Mouse (Mus musculus) limb, embryonic 10.5 days (tissue): ENCODE results near the gene Cfap20. TPM values are rescaled to one million over a fixed set of nuclear protein-coding genes. Genes with fewer than 3 reads are reported as not detected.

Source experiments
- DNase-seq: peaks from one replicate; pipeline ENCODE4 v3.0.0-alpha.2; 2017; ENCODE audit warnings: low spot score
- H3K27ac ChIP-seq: fragments of 300-500 bp; sonication (generic); 2 replicates; pipeline ENCODE4 v1.5.1; 2016; ENCODE audit warnings: mild to moderate bottlenecking
- H3K27me3 ChIP-seq: fragments of 300-500 bp; sonication (generic); 2 replicates; pipeline ENCODE4 v1.6.1; 2016; ENCODE audit warnings: low read depth, mild to moderate bottlenecking; ENCODE audit not compliant: poor library complexity, severe bottlenecking
- H3K36me3 ChIP-seq: fragments of 300-500 bp; sonication (generic); 2 replicates; pipeline ENCODE4 v1.6.1; 2016; ENCODE audit warnings: mild to moderate bottlenecking, moderate library complexity
- H3K4me1 ChIP-seq: fragments of 300-500 bp; sonication (generic); 2 replicates; pipeline ENCODE4 v1.6.1; 2016
- H3K4me3 ChIP-seq: fragments of 300-500 bp; sonication (generic); 2 replicates; pipeline ENCODE4 v1.5.1; 2016; ENCODE audit warnings: mild to moderate bottlenecking, moderate library complexity
- H3K9me3 ChIP-seq: fragments of 300-500 bp; sonication (generic); replicated peaks from 2 replicates; pipeline ENCODE4 v1.6.1; 2016; ENCODE audit warnings: mild to moderate bottlenecking
- WGBS: fragments of 180-500 bp; shearing (Covaris S2); methylation state at CpG from one replicate; pipeline ENCODE4 v1.1.7; 2016; 5-methylcytosine and 5-hydroxymethylcytosine counted together
- polyA plus RNA-seq: library from polyadenylated mRNA; unstranded; fragments of >200 nt; fragmentation: Nextera tagmentation; extraction: Ambion mirVana; gene quantifications from 2 replicates; pipeline ENCODE4 v1.2.1, GENCODE M21; 2016

Cfap20 gene
- polyA plus RNA-seq, 1 experiment from 2014 or later, result 143 TPM

DNA sequence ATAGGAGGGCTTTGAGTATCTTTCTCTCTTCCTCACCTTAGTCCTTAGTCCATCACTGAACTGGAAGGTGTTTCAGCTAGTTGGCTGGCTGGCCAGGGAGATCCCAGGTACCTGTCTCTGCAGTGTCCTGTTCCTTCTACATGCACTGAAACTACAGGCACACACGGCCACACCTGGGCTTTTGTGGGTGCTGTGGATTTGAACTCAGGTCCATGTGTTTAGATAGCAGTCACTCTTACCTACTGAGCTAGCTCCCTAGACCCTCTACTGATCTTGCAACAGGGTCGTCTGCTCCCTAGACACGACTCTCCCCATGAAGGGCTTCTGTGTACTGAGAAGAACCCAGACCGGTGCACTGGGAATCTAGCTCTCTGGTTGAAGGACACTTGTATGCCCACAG, 57.6 kb downstream of the Cfap20 start:
- no peaks in the 10 kb centered on the region for H3K9me3 ChIP-seq
- H3K36me3 ChIP-seq, result peaks cover 11% of the 10 kb centered on the region
- peaks cover 26% of the 10 kb centered on the region for H3K4me1 ChIP-seq
- peak overlapping the region; percentile 30; the same call in 1 of the 2 replicates for H3K27ac ChIP-seq
- DNase-seq, result no peak
- no peak overlapping the region for H3K4me3 ChIP-seq
- 80% methylated on average over 4 of the region's 4 CpGs for WGBS
- no peaks in the 10 kb centered on the region for H3K27me3 ChIP-seq

- Histone ChIP-seq H3K9me3 (no peaks in the 10 kb centered on the region), H3K27me3 (no peaks in the 10 kb centered on the region), H3K4me3 (no peak overlapping the region), H3K4me1 (peaks cover 26% of the 10 kb centered on the region), H3K27ac (0 out of 2 replicates have a peak overlapping the region, but pooled peaks have one; percentile 4), H3K36me3 (peaks cover 16% of the 10 kb centered on the region)
- no peak for DNase-seq
- WGBS, result 83% methylated on average over 12 of the region's 12 CpGs
These were observed 58.2 kb downstream of the Cfap20 start for GRCm38 (mm10) chr8:95376309-95376999.

GRCm38 (mm10) chr8:95375374-95375930, 59.2 kb downstream of the Cfap20 start:
- no peak overlapping the region for H3K4me3 ChIP-seq
- H3K9me3 ChIP-seq, result no peaks in the 10 kb centered on the region
- no peak overlapping the region for H3K27ac ChIP-seq
- H3K4me1 ChIP-seq, result peaks cover 26% of the 10 kb centered on the region
- DNase-seq, result no peak
- peaks cover 22% of the 10 kb centered on the region for H3K36me3 ChIP-seq
- H3K27me3 ChIP-seq, result no peaks in the 10 kb centered on the region
- 86% methylated on average over 7 of the region's 7 CpGs for WGBS

DNA sequence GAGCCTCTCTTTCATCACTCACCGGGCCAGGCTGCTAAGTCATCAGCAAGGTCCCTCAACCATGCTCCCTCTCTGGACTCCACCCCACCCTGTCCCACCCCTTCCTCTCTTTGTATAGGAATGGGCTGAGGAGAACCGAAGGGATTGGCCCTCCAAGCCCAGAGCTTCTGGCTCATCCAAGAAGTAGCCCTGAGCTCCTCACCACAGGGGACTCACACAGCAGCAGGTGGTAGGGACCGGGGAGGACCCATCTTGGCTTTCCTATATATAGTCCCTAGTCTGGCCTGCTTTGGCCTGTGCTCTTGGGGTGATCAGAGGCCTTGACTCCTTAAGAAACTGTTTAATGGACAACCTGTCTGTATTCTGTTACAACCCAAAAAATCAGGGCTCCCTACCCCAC, 60.2 kb downstream of the Cfap20 start:
- H3K9me3 ChIP-seq, result no peaks in the 10 kb centered on the region
- H3K27ac ChIP-seq, result no peak overlapping the region
- DNase-seq, result no peak
- no peak overlapping the region for H3K4me3 ChIP-seq
- 82% methylated on average over 3 of the region's 3 CpGs for WGBS
- H3K36me3 ChIP-seq, result peaks cover 29% of the 10 kb centered on the region
- H3K27me3 ChIP-seq, result no peaks in the 10 kb centered on the region
- H3K4me1 ChIP-seq, result peaks cover 35% of the 10 kb centered on the region

- Histone ChIP-seq H3K27ac (no peak overlapping the region), H3K4me1 (peaks cover 41% of the 10 kb centered on the region), H3K27me3 (no peaks in the 10 kb centered on the region), H3K4me3 (no peak overlapping the region), H3K36me3 (peaks cover 34% of the 10 kb centered on the region), H3K9me3 (no peaks in the 10 kb centered on the region)
- 79% methylated on average over 12 of the region's 12 CpGs for whole genome bisulfite sequencing
- no peak for DNase-seq
These were observed 61.2 kb downstream of the Cfap20 start for GRCm38 (mm10) chr8:95373389-95374002.

Other genes with a start within 250 kb of the Cfap20 start
- gene Kifc3, start 232.1 kb downstream of the Cfap20 start, polyA plus RNA-seq, result 10.8 and 13.2 TPM in 2 replicates
- 0.04 TPM in 1 of 2 replicates, not detected in the other for gene Cngb1, start 128.3 kb downstream of the Cfap20 start, polyA plus RNA-seq
- not detected in 2 replicates for gene Tepp, start 124.3 kb downstream of the Cfap20 start, polyA plus RNA-seq
- gene Zfp319, start 102.9 kb downstream of the Cfap20 start, polyA plus RNA-seq, result 10.3 and 11.5 TPM in 2 replicates
- gene Usb1, start 102.6 kb downstream of the Cfap20 start, polyA plus RNA-seq, result 42.0 and 45.2 TPM in 2 replicates
- 9.5 and 10.3 TPM in 2 replicates for gene Mmp15, start 82.6 kb downstream of the Cfap20 start, polyA plus RNA-seq
- gene Csnk2a2, start 55.2 kb upstream of the Cfap20 start, polyA plus RNA-seq, result 14.0 and 16.4 TPM in 2 replicates
- 0.11 TPM in 1 of 2 replicates, not detected in the other for gene Ccdc113, start 99.2 kb upstream of the Cfap20 start, polyA plus RNA-seq
- not detected in 2 replicates for gene Prss54, start 141.5 kb upstream of the Cfap20 start, polyA plus RNA-seq
- gene Gins3, start 198.6 kb upstream of the Cfap20 start, polyA plus RNA-seq, result 27.9 and 32.1 TPM in 2 replicates
- gene Ndrg4, start 242.1 kb upstream of the Cfap20 start, polyA plus RNA-seq, result 7.6 and 9.7 TPM in 2 replicates